Mouse (Mus musculus): ENCODE data around the gene Ppfia3. TPM values are rescaled to one million over a fixed set of nuclear protein-coding genes. Genes with fewer than 3 reads are reported as not detected.

The Ppfia3 gene
- total and polyA plus RNA-seq, 2 experiments from 2014 or later = 0.68 to 1.8 TPM

GRCm38 (mm10) chr7:45406157-45407156 lies 39.6 kb upstream of the Ppfia3 start:
- TF ChIP-seq EP300 (IDR thresholded peaks at IDR 0.05; ENCODE audit: low read depth) = no peak
- peak; percentile 19 for TF ChIP-seq CTCF (IDR thresholded peaks at IDR 0.05; ENCODE audit: low read depth)
- Histone ChIP-seq H3K27ac (ENCODE audit: low read depth) (no peak overlapping the region), H3K4me1 (ENCODE audit: control insufficient read depth, insufficient read depth) (0 out of 2 replicates have a peak, but pooled peaks cover 7% of the 10 kb centered on the region), H3K9ac (replicated peaks; ENCODE audit: low read depth, low read length) (peak overlapping the region; percentile 2; the same call in 1 of the 2 replicates), H3K36me3 (replicated peaks; ENCODE audit: control insufficient read depth, insufficient read depth, low read length) (no peaks in the 10 kb centered on the region), H3K4me2 (ENCODE audit: low read depth, low read length) (peak overlapping the region; percentile 53), H3K4me3 (ENCODE audit: low read depth, low read length) (peak overlapping the region; percentile 41), H3K9me3 (replicated peaks; ENCODE audit: control insufficient read depth, low read length) (no peaks in the 10 kb centered on the region), H3K27me3 (ENCODE audit: control insufficient read depth, insufficient read depth, low read length) (peaks cover 58% of the 10 kb centered on the region)
- 1% methylated on average over 103 of the region's 114 CpGs for WGBS
- DNase-seq (ENCODE audit: low spot score) = no peak
- 0 out of 2 replicates have a peak, but pooled peaks have one; percentile 15 for ATAC-seq (ENCODE audit: insufficient read depth, low read depth)

GRCm38 (mm10) chr7:45405091-45406075 lies 38.6 kb upstream of the Ppfia3 start, which contains the start of gene Kcna7:
TSS of gene Kcna7 (plus strand) at chr7:45405653.
- TF ChIP-seq CTCF (IDR thresholded peaks at IDR 0.05; ENCODE audit: low read depth) (peak; percentile 81), EP300 (IDR thresholded peaks at IDR 0.05; ENCODE audit: low read depth) (no peak)
- DNase-seq (ENCODE audit: low spot score) = peak; percentile 45
- ATAC-seq (ENCODE audit: insufficient read depth, low read depth) = peak; percentile 44

GRCm38 (mm10) chr7:45403532-45404261 lies 36.9 kb upstream of the Ppfia3 start:
- Histone ChIP-seq H3K9me3 (replicated peaks; ENCODE audit: control insufficient read depth, low read length) (no peaks in the 10 kb centered on the region), H3K27ac (ENCODE audit: low read depth) (no peak overlapping the region), H3K4me2 (ENCODE audit: low read depth, low read length) (no peak overlapping the region), H3K4me3 (ENCODE audit: low read depth, low read length) (no peak overlapping the region), H3K27me3 (ENCODE audit: control insufficient read depth, insufficient read depth, low read length) (peaks cover 35% of the 10 kb centered on the region), H3K4me1 (ENCODE audit: control insufficient read depth, insufficient read depth) (0 out of 2 replicates have a peak, but pooled peaks cover 7% of the 10 kb centered on the region), H3K36me3 (replicated peaks; ENCODE audit: control insufficient read depth, insufficient read depth, low read length) (no peaks in the 10 kb centered on the region), H3K9ac (replicated peaks; ENCODE audit: low read depth, low read length) (no peak overlapping the region)
- WGBS = 41% methylated on average over 6 of the region's 6 CpGs
- TF ChIP-seq EP300 (IDR thresholded peaks at IDR 0.05; ENCODE audit: low read depth) = no peak
- TF ChIP-seq CTCF (IDR thresholded peaks at IDR 0.05; ENCODE audit: low read depth) = peak; percentile 56
- DNase-seq (ENCODE audit: low spot score) (peak; percentile 52), ATAC-seq (ENCODE audit: insufficient read depth, low read depth) (no peak)

More at GRCm38 (mm10) chr7:45405091-45406075, 38.6 kb upstream of the Ppfia3 start, which contains the start of gene Kcna7:
- H3K9ac ChIP-seq (replicated peaks; ENCODE audit: low read depth, low read length) = peak within 1 kb of the TSS; percentile 2
- 10% methylated on average over 28 of the region's 28 CpGs for WGBS
- peak within 1 kb of the TSS; percentile 53 for H3K4me2 ChIP-seq (ENCODE audit: low read depth, low read length)
- peak within 1 kb of the TSS; percentile 41 for H3K4me3 ChIP-seq (ENCODE audit: low read depth, low read length)
- H3K36me3 ChIP-seq (replicated peaks; ENCODE audit: control insufficient read depth, insufficient read depth, low read length) = no peaks in the 10 kb centered on the region
- H3K9me3 ChIP-seq (replicated peaks; ENCODE audit: control insufficient read depth, low read length) = no peaks in the 10 kb centered on the region
- H3K27ac ChIP-seq (ENCODE audit: low read depth) = no peak within 1 kb of the TSS
- 0 out of 2 replicates have a peak, but pooled peaks cover 7% of the 10 kb centered on the region for H3K4me1 ChIP-seq (ENCODE audit: control insufficient read depth, insufficient read depth)
- peaks cover 50% of the 10 kb centered on the region for H3K27me3 ChIP-seq (ENCODE audit: control insufficient read depth, insufficient read depth, low read length)

- H3K36me3 ChIP-seq (replicated peaks; ENCODE audit: control insufficient read depth, insufficient read depth, low read length) = no peaks in the 10 kb centered on the region
- H3K4me1 ChIP-seq (ENCODE audit: control insufficient read depth, insufficient read depth) = 0 out of 2 replicates have a peak, but pooled peaks cover 7% of the 10 kb centered on the region
- WGBS = 70% methylated on average over 10 of the region's 10 CpGs
- no peak overlapping the region for H3K9ac ChIP-seq (replicated peaks; ENCODE audit: low read depth, low read length)
- TF ChIP-seq CTCF (IDR thresholded peaks at IDR 0.05; ENCODE audit: low read depth) (no peak), EP300 (IDR thresholded peaks at IDR 0.05; ENCODE audit: low read depth) (no peak)
- no peak for ATAC-seq (ENCODE audit: insufficient read depth, low read depth)
- no peak overlapping the region for H3K27ac ChIP-seq (ENCODE audit: low read depth)
- H3K4me3 ChIP-seq (ENCODE audit: low read depth, low read length) = no peak overlapping the region
- no peak overlapping the region for H3K4me2 ChIP-seq (ENCODE audit: low read depth, low read length)
- H3K27me3 ChIP-seq (ENCODE audit: control insufficient read depth, insufficient read depth, low read length) = peaks cover 14% of the 10 kb centered on the region
- H3K9me3 ChIP-seq (replicated peaks; ENCODE audit: control insufficient read depth, low read length) = no peaks in the 10 kb centered on the region
- DNase-seq (ENCODE audit: low spot score) = no peak
These were observed 34.8 kb upstream of the Ppfia3 start for GRCm38 (mm10) chr7:45401521-45402085.

All from heart, postnatal 0 days (tissue).